Mouse (Mus musculus): ENCODE results near the gene Cops7b.

- TF ChIP-seq CTCF (conservative IDR thresholded peaks at IDR 0.05; ENCODE audit: low read length) (no peak), NANOG (IDR thresholded peaks at IDR 0.05; ENCODE audit: borderline replicate concordance, low read length) (no peak)
These were observed 50.7 kb downstream of the Cops7b start for GRCm38 (mm10) chr1:86633434-86633833.
